Mouse (Mus musculus) liver, embryonic 15.5 days (tissue): ENCODE results near the gene Rab11fip3. TPM values are rescaled to one million over a fixed set of nuclear protein-coding genes. Genes with fewer than 3 reads are reported as not detected.

Source experiments
- ATAC-seq: fragments of 200-750 bp; cut with Nextera tagmentation; 2 replicates; pipeline ENCODE4 v1.8.0; 2017; ENCODE audit warnings: moderate number of reproducible peaks, mild to moderate bottlenecking, moderate library complexity; ENCODE audit not compliant: insufficient read depth
- H3K27ac ChIP-seq: fragments of 300-500 bp; sonication (generic); replicated peaks from 2 replicates; pipeline ENCODE4 v1.5.1; 2015; ENCODE audit warnings: mild to moderate bottlenecking, inconsistent platforms
- H3K27me3 ChIP-seq: fragments of 300-500 bp; sonication (generic); 2 replicates; pipeline ENCODE4 v1.6.1; 2015; ENCODE audit warnings: mild to moderate bottlenecking, inconsistent platforms
- H3K36me3 ChIP-seq: fragments of 300-500 bp; sonication (generic); replicated peaks from 2 replicates; pipeline ENCODE4 v1.6.1; 2015; ENCODE audit warnings: moderate library complexity, mild to moderate bottlenecking, inconsistent platforms
- H3K4me1 ChIP-seq: fragments of 300-500 bp; sonication (generic); replicated peaks from 2 replicates; pipeline ENCODE4 v1.6.1; 2015; ENCODE audit warnings: inconsistent platforms
- H3K4me2 ChIP-seq: fragments of 300-500 bp; sonication (generic); 2 replicates; pipeline ENCODE4 v1.6.1; 2015; ENCODE audit warnings: moderate library complexity, mild to moderate bottlenecking, inconsistent platforms
- H3K4me3 ChIP-seq: fragments of 300-500 bp; sonication (generic); replicated peaks from 2 replicates; pipeline ENCODE4 v1.5.1; 2015; ENCODE audit warnings: mild to moderate bottlenecking, inconsistent platforms
- H3K9ac ChIP-seq: fragments of 300-500 bp; sonication (generic); 2 replicates; pipeline ENCODE4 v1.6.1; 2015; ENCODE audit warnings: moderate library complexity, mild to moderate bottlenecking, inconsistent platforms
- H3K9me3 ChIP-seq: fragments of 300-500 bp; sonication (generic); replicated peaks from 2 replicates; pipeline ENCODE4 v1.6.1; 2016; ENCODE audit warnings: inconsistent platforms
- WGBS: fragments of 180-500 bp; shearing (Covaris S2); methylation state at CpG from one replicate; pipeline ENCODE4 v1.1.7; 2015; ENCODE audit warnings: mixed read lengths; ENCODE audit not compliant: insufficient replicate concordance; 5-methylcytosine and 5-hydroxymethylcytosine counted together
- polyA plus RNA-seq: library from polyadenylated mRNA; unstranded; fragments of >200 nt; fragmentation: Nextera tagmentation; extraction: Ambion mirVana; gene quantifications from 2 replicates; pipeline ENCODE4 v1.2.1, GENCODE M21; 2015

Rab11fip3 gene
- polyA plus RNA-seq, 1 experiment from 2014 or later, result 2.1 TPM

- Histone ChIP-seq H3K4me2 (no peak overlapping the region), H3K4me3 (no peak overlapping the region), H3K4me1 (peaks cover 32% of the 10 kb centered on the region), H3K9me3 (no peaks in the 10 kb centered on the region), H3K27me3 (0 out of 2 replicates have a peak, but pooled peaks cover 8% of the 10 kb centered on the region), H3K36me3 (no peaks in the 10 kb centered on the region), H3K27ac (no peak overlapping the region), H3K9ac (no peak overlapping the region)
- whole genome bisulfite sequencing, result 20% methylated on average over 5 of the region's 5 CpGs
- ATAC-seq, result no peak
Observed at GRCm38 (mm10) chr17:25990331-25990730, 79.0 kb downstream of the Rab11fip3 start.

GRCm38 (mm10) chr17:25985306-25986294, 83.8 kb downstream of the Rab11fip3 start, which contains the start of gene Capn15:
Gene Capn15, minus strand, starts transcription at chr17:25985796.
- H3K4me2 ChIP-seq, result peak within 1 kb of the TSS; percentile 89
- H3K9ac ChIP-seq, result peak within 1 kb of the TSS; percentile 83
- peak within 1 kb of the TSS; percentile 78 for H3K4me3 ChIP-seq
- H3K36me3 ChIP-seq, result no peaks in the 10 kb centered on the region
- H3K27ac ChIP-seq, result peak within 1 kb of the TSS; percentile 61
- peak; percentile 96 for ATAC-seq
- H3K9me3 ChIP-seq, result no peaks in the 10 kb centered on the region
- WGBS, result under 1% methylated on average over 91 of the region's 91 CpGs
- H3K27me3 ChIP-seq, result 0 out of 2 replicates have a peak, but pooled peaks cover 8% of the 10 kb centered on the region
- H3K4me1 ChIP-seq, result peaks cover 53% of the 10 kb centered on the region

GRCm38 (mm10) chr17:25984556-25985305, 84.6 kb downstream of the Rab11fip3 start:
- WGBS, result 10% methylated on average over 17 of the region's 17 CpGs
- Histone ChIP-seq H3K4me1 (peaks cover 53% of the 10 kb centered on the region), H3K4me2 (peak overlapping the region; percentile 89), H3K27ac (peak overlapping the region; percentile 61), H3K9me3 (no peaks in the 10 kb centered on the region), H3K4me3 (peak overlapping the region; percentile 78), H3K9ac (peak overlapping the region; percentile 83), H3K27me3 (0 out of 2 replicates have a peak, but pooled peaks cover 8% of the 10 kb centered on the region), H3K36me3 (no peaks in the 10 kb centered on the region)
- ATAC-seq, result peak; percentile 14; the same call in 1 of the 2 replicates

GRCm38 (mm10) chr17:25984066-25984465, 85.3 kb downstream of the Rab11fip3 start:
- 94% methylated on average over 1 of the region's 1 CpGs for WGBS
- no peak for ATAC-seq
- Histone ChIP-seq H3K4me3 (peak overlapping the region; percentile 78), H3K4me1 (peaks cover 57% of the 10 kb centered on the region), H3K27me3 (0 out of 2 replicates have a peak, but pooled peaks cover 8% of the 10 kb centered on the region), H3K9me3 (no peaks in the 10 kb centered on the region), H3K9ac (0 out of 2 replicates have a peak overlapping the region, but pooled peaks have one; percentile 83), H3K4me2 (peak overlapping the region; percentile 89), H3K36me3 (no peaks in the 10 kb centered on the region), H3K27ac (no peak overlapping the region)

- 82% methylated on average over 3 of the region's 3 CpGs for WGBS
- no peak overlapping the region for H3K9ac ChIP-seq
Observed at GRCm38 (mm10) chr17:25982913-25983312, 86.4 kb downstream of the Rab11fip3 start.

GRCm38 (mm10) chr17:25980854-25981253, 88.5 kb downstream of the Rab11fip3 start:
- no peak overlapping the region for H3K9ac ChIP-seq
- H3K36me3 ChIP-seq, result 0 out of 2 replicates have a peak, but pooled peaks cover 3% of the 10 kb centered on the region
- 73% methylated on average over 5 of the region's 5 CpGs for WGBS
- peaks cover 74% of the 10 kb centered on the region for H3K4me1 ChIP-seq
- no peak for ATAC-seq
- H3K27ac ChIP-seq, result no peak overlapping the region
- no peaks in the 10 kb centered on the region for H3K27me3 ChIP-seq
- H3K4me3 ChIP-seq, result no peak overlapping the region
- no peak overlapping the region for H3K4me2 ChIP-seq
- H3K9me3 ChIP-seq, result no peaks in the 10 kb centered on the region

More at GRCm38 (mm10) chr17:25982913-25983312, 86.4 kb downstream of the Rab11fip3 start:
- ATAC-seq, result no peak
- no peak overlapping the region for H3K4me3 ChIP-seq
- peaks cover 65% of the 10 kb centered on the region for H3K4me1 ChIP-seq
- H3K27ac ChIP-seq, result no peak overlapping the region; the same call in 1 of the 2 replicates
- H3K4me2 ChIP-seq, result 0 out of 2 replicates have a peak overlapping the region, but pooled peaks have one; percentile 89
- H3K27me3 ChIP-seq, result 0 out of 2 replicates have a peak, but pooled peaks cover 5% of the 10 kb centered on the region
- no peaks in the 10 kb centered on the region for H3K36me3 ChIP-seq
- H3K9me3 ChIP-seq, result no peaks in the 10 kb centered on the region

- Histone ChIP-seq H3K4me3 (no peak overlapping the region), H3K27me3 (no peaks in the 10 kb centered on the region), H3K9ac (peak overlapping the region; percentile 8; the same call in 1 of the 2 replicates), H3K4me1 (peaks cover 70% of the 10 kb centered on the region), H3K4me2 (no peak overlapping the region), H3K27ac (no peak overlapping the region), H3K36me3 (0 out of 2 replicates have a peak, but pooled peaks cover 3% of the 10 kb centered on the region), H3K9me3 (no peaks in the 10 kb centered on the region)
- whole genome bisulfite sequencing, result 77% methylated on average over 5 of the region's 5 CpGs
- peak; percentile 38 for ATAC-seq
Observed at GRCm38 (mm10) chr17:25979829-25980738, 89.3 kb downstream of the Rab11fip3 start.

- Histone ChIP-seq H3K4me1 (peaks cover 47% of the 10 kb centered on the region), H3K9ac (no peak overlapping the region)
- WGBS, result 71% methylated on average over 4 of the region's 4 CpGs
Observed at GRCm38 (mm10) chr17:25970954-25971707, 98.2 kb downstream of the Rab11fip3 start.

GRCm38 (mm10) chr17:25970448-25970847, 98.9 kb downstream of the Rab11fip3 start:
- Histone ChIP-seq H3K9ac (no peak overlapping the region), H3K4me3 (no peak overlapping the region), H3K27me3 (no peaks in the 10 kb centered on the region), H3K4me2 (no peak overlapping the region), H3K9me3 (no peaks in the 10 kb centered on the region), H3K4me1 (peaks cover 47% of the 10 kb centered on the region), H3K36me3 (peaks cover 10% of the 10 kb centered on the region; the same call in 1 of the 2 replicates), H3K27ac (peak overlapping the region; percentile 61)
- no peak for ATAC-seq
- 83% methylated on average over 9 of the region's 9 CpGs for WGBS

More at GRCm38 (mm10) chr17:25970954-25971707, 98.2 kb downstream of the Rab11fip3 start:
- peak overlapping the region; percentile 61 for H3K27ac ChIP-seq
- H3K36me3 ChIP-seq, result peaks cover 10% of the 10 kb centered on the region; the same call in 1 of the 2 replicates
- H3K4me2 ChIP-seq, result no peak overlapping the region
- ATAC-seq, result no peak
- H3K9me3 ChIP-seq, result no peaks in the 10 kb centered on the region
- no peaks in the 10 kb centered on the region for H3K27me3 ChIP-seq
- no peak overlapping the region for H3K4me3 ChIP-seq
